Mouse (Mus musculus): ENCODE measurements around the gene Pmis2. TPM values are rescaled to one million over a fixed set of nuclear protein-coding genes. Genes with fewer than 3 reads are reported as not detected.

Gene Pmis2
- not detected for total RNA-seq (2021)

GRCm38 (mm10) chr7:30671480-30671879 is at the start of gene Pmis2:
Gene Pmis2 (minus strand): TSS chr7:30671605.
- no peak for DNase-seq (ENCODE audit: low spot score in 2 of 2)
- intact Hi-C loops (cut with DNase I) = no loop called here

- DNase-seq (ENCODE audit: low spot score in 2 of 2) = no peak
- intact Hi-C loops (cut with DNase I) = no loop called here
These were observed 48.3 kb upstream of the Pmis2 start for GRCm38 (mm10) chr7:30719669-30720068.

GRCm38 (mm10) chr7:30717716-30718046 is 46.3 kb upstream of the Pmis2 start:
- DNase-seq (ENCODE audit: low spot score in 2 of 2) = no peak
- intact Hi-C loops (cut with DNase I) = no loop called here

- intact Hi-C loops (cut with DNase I) = no loop called here
- DNase-seq (ENCODE audit: low spot score in 2 of 2) = peak; percentile 16 to 21
These were observed 45.8 kb upstream of the Pmis2 start for GRCm38 (mm10) chr7:30717006-30717715.

GRCm38 (mm10) chr7:30711942-30712341 is 40.5 kb upstream of the Pmis2 start, which contains the start of gene Atp4a:
Gene Atp4a (plus strand): TSS chr7:30712209.
- DNase-seq (ENCODE audit: low spot score in 2 of 2) = no peak
- intact Hi-C loops (cut with DNase I) = no loop called here

GRCm38 (mm10) chr7:30707441-30707840 is 36.0 kb upstream of the Pmis2 start:
- intact Hi-C loops (cut with DNase I) = no loop called here
- DNase-seq (ENCODE audit: low spot score in 2 of 2) = no peak

- no peak for DNase-seq (ENCODE audit: low spot score in 2 of 2)
- intact Hi-C loops (cut with DNase I) = no loop called here
These were observed 34.9 kb upstream of the Pmis2 start for GRCm38 (mm10) chr7:30706214-30706882.

- DNase-seq (ENCODE audit: low spot score in 2 of 2) = no peak
- intact Hi-C loops (cut with DNase I) = no loop called here
These were observed 27.2 kb upstream of the Pmis2 start, which contains the start of gene 2200002J24Rik for GRCm38 (mm10) chr7:30698589-30698988. Gene 2200002J24Rik (plus strand): TSS chr7:30698926.

- intact Hi-C loops (cut with DNase I) = no loop called here
- no peak for DNase-seq (ENCODE audit: low spot score in 2 of 2)
These were observed 26.7 kb upstream of the Pmis2 start for GRCm38 (mm10) chr7:30698101-30698500.

GRCm38 (mm10) chr7:30688325-30688724 is 16.9 kb upstream of the Pmis2 start:
- intact Hi-C loops (cut with DNase I) = no loop called here
- DNase-seq (ENCODE audit: low spot score in 2 of 2) = peak in 1 of 2 experiments; percentile 7

GRCm38 (mm10) chr7:30683425-30683824 is 12.0 kb upstream of the Pmis2 start:
- intact Hi-C loops (cut with DNase I) = no loop called here
- no peak for DNase-seq (ENCODE audit: low spot score in 2 of 2)

- DNase-seq (ENCODE audit: low spot score in 2 of 2) = no peak
- intact Hi-C loops (cut with DNase I) = no loop called here
These were observed 10.5 kb upstream of the Pmis2 start for GRCm38 (mm10) chr7:30681897-30682296.

- intact Hi-C loops (cut with DNase I) = no loop called here
- no peak for DNase-seq (ENCODE audit: low spot score in 2 of 2)
These were observed 7.0 kb upstream of the Pmis2 start for GRCm38 (mm10) chr7:30678263-30678975.

- DNase-seq (ENCODE audit: low spot score in 2 of 2) = no peak
- intact Hi-C loops (cut with DNase I) = loop anchor here (10.0 kb wide), 1 partner anchor 196 kb away; the partner anchor contains the start of gene Ffar1
These were observed 2.2 kb downstream of the Pmis2 start for GRCm38 (mm10) chr7:30669229-30669628.

- intact Hi-C loops (cut with DNase I) = loop anchor here (10.0 kb wide), 1 partner anchor 199 kb away; the partner anchor contains the start of gene Ffar1
- DNase-seq (ENCODE audit: low spot score in 2 of 2) = no peak
These were observed 6.1 kb downstream of the Pmis2 start for GRCm38 (mm10) chr7:30665321-30665720.

- intact Hi-C loops (cut with DNase I) = loop anchor here (10.0 kb wide), 1 partner anchor 200 kb away; the partner anchor contains the start of gene Ffar1
- peak; percentile 85 to 91 for DNase-seq (ENCODE audit: low spot score in 2 of 2)
These were observed 6.7 kb downstream of the Pmis2 start, which contains the start of gene Haus5 for GRCm38 (mm10) chr7:30664529-30665200. Gene Haus5 (minus strand): TSS chr7:30664994.

- intact Hi-C loops (cut with DNase I) = loop anchor here (5.0 kb wide), 1 partner anchor 77 kb away; the partner anchor contains the start of gene Tmem147
- peak; percentile 97 to 99 for DNase-seq (ENCODE audit: low spot score in 2 of 2)
These were observed 21.5 kb downstream of the Pmis2 start, which contains the start of gene Rbm42 for GRCm38 (mm10) chr7:30649591-30650540. Gene Rbm42 (minus strand): TSS chr7:30650317.

- DNase-seq (ENCODE audit: low spot score in 2 of 2) = no peak
- intact Hi-C loops (cut with DNase I) = no loop called here
These were observed 32.3 kb downstream of the Pmis2 start for GRCm38 (mm10) chr7:30639083-30639482.

Data from left cerebral cortex, postnatal 36 days (tissue).